Mouse (Mus musculus): ENCODE data around the gene Tgfb2.

- TF ChIP-seq CTCF (IDR thresholded peaks at IDR 0.05; ENCODE audit: low read depth, low read length) (no peak), POLR2AphosphoS5 (IDR thresholded peaks at IDR 0.05; ENCODE audit: insufficient replicate concordance, low read depth, low read length) (no peak)
Observed at GRCm38 (mm10) chr1:186714215-186714614, 8.4 kb upstream of the Tgfb2 start.
